Mouse (Mus musculus) CD8-positive naive resting alpha-beta T cell, adult 2 months (primary cell): ENCODE results near the gene Rpl10-ps3.

ENCODE experiments used
- DNase-seq, 2 experiments: peaks; one replicate each; pipeline ENCODE4 v3.0.0; 2022; ENCODE audit warnings: low read depth in 2 of 2, low spot score in 2 of 2

Gene Rpl10-ps3

GRCm38 (mm10) chr9:50344868-50345267 lies at the start of gene Rpl10-ps3:
Rpl10-ps3 (minus strand) TSS chr9:50344968.
- no peak for DNase-seq

GRCm38 (mm10) chr9:50375598-50375997 lies 30.8 kb upstream of the Rpl10-ps3 start:
- DNase-seq = no peak

GRCm38 (mm10) chr9:50374666-50375065 lies 29.9 kb upstream of the Rpl10-ps3 start:
- DNase-seq = no peak

- no peak for DNase-seq
These were observed 24.0 kb upstream of the Rpl10-ps3 start for GRCm38 (mm10) chr9:50368551-50369297.

- no peak for DNase-seq
These were observed 20.5 kb upstream of the Rpl10-ps3 start for GRCm38 (mm10) chr9:50365059-50365780.

- DNase-seq = no peak
These were observed 19.2 kb upstream of the Rpl10-ps3 start for GRCm38 (mm10) chr9:50363962-50364361.

- no peak for DNase-seq
These were observed 18.5 kb upstream of the Rpl10-ps3 start for GRCm38 (mm10) chr9:50363259-50363658.

- no peak for DNase-seq
These were observed 17.8 kb upstream of the Rpl10-ps3 start for GRCm38 (mm10) chr9:50362556-50362955.

- no peak for DNase-seq
These were observed 15.6 kb upstream of the Rpl10-ps3 start for GRCm38 (mm10) chr9:50360370-50360769.

- DNase-seq = no peak
These were observed 12.6 kb upstream of the Rpl10-ps3 start for GRCm38 (mm10) chr9:50357331-50357730.

- DNase-seq = no peak
These were observed 7.0 kb upstream of the Rpl10-ps3 start for GRCm38 (mm10) chr9:50351746-50352145.

- no peak for DNase-seq
These were observed 5.8 kb upstream of the Rpl10-ps3 start for GRCm38 (mm10) chr9:50350571-50350970.

GRCm38 (mm10) chr9:50349156-50349555 lies 4.4 kb upstream of the Rpl10-ps3 start:
- no peak for DNase-seq

GRCm38 (mm10) chr9:50348256-50348655 lies 3.5 kb upstream of the Rpl10-ps3 start:
- DNase-seq = no peak

- DNase-seq = no peak
These were observed 9.0 kb downstream of the Rpl10-ps3 start for GRCm38 (mm10) chr9:50335539-50336325.

- no peak for DNase-seq
These were observed 11.4 kb downstream of the Rpl10-ps3 start for GRCm38 (mm10) chr9:50333413-50333812.

GRCm38 (mm10) chr9:50324355-50325225 lies 20.2 kb downstream of the Rpl10-ps3 start:
- DNase-seq = peak in 1 of 2 experiments; percentile 11

- DNase-seq = no peak
These were observed 24.0 kb downstream of the Rpl10-ps3 start for GRCm38 (mm10) chr9:50320729-50321128.

GRCm38 (mm10) chr9:50319506-50319905 lies 25.3 kb downstream of the Rpl10-ps3 start:
- DNase-seq = no peak

- DNase-seq = no peak
These were observed 27.5 kb downstream of the Rpl10-ps3 start for GRCm38 (mm10) chr9:50317299-50317698.

GRCm38 (mm10) chr9:50315650-50316049 lies 29.1 kb downstream of the Rpl10-ps3 start:
- DNase-seq = no peak
